In the genomic region with DNA sequence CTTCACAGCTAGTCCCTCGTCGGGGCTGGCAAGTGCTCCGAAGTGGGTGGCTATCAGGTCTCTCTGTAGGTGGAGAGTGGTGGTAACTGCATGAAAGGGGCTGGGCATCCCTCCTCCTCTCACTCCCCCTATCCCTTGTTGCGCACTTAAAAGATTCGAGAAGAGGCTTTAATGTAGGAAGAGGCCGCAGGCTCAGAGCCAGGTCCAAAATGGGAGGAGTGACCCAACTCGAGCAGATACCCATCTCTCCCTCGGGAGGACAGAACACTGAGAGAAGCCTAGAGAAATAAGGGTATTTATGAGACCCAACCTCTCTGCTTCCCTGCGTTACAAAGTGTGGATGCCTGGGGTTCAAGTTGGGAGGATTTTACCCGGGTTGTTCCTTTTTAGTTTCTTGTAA, we compare ENCODE assay signal across 8 mouse cellular contexts. TPM values are rescaled to one million over a fixed set of nuclear protein-coding genes. Genes with fewer than 3 reads are reported as not detected.
DNase-seq lines count a peak whose midpoint lies in the region; ATAC-seq and TF ChIP-seq lines count a peak whose summit lies in the region.

No protein-coding gene starts in this region.

- H3K36me3 ChIP-seq in E14TG2a.4 (ENCODE audit: insufficient read depth, low read length) = no peaks in the 10 kb centered on the region
- H3K36me3 ChIP-seq in liver, embryonic 14.5 days (replicated peaks; ENCODE audit: control insufficient read depth, insufficient read depth, low read depth) = no peaks in the 10 kb centered on the region

- H3K4me2 ChIP-seq in liver, embryonic 14.5 days (ENCODE audit: low read depth) = peak overlapping the region; percentile 59

- H3K27me3 ChIP-seq in E14TG2a.4 (ENCODE audit: insufficient read depth, low read length) = peaks cover 63% of the 10 kb centered on the region
- peaks cover 7% of the 10 kb centered on the region for H3K27me3 ChIP-seq in liver, embryonic 14.5 days (ENCODE audit: control insufficient read depth, insufficient read depth, low read length)

- intact Hi-C loops in gastrocnemius, adult 2 months (cut with DNase I) = no loop called here

- no peaks in the 10 kb centered on the region for H3K9me3 ChIP-seq in E14TG2a.4 (ENCODE audit: low read length)
- no peaks in the 10 kb centered on the region for H3K9me3 ChIP-seq in liver, embryonic 14.5 days (ENCODE audit: control insufficient read depth, low read length)

- no peak for TF ChIP-seq EP300 in liver, embryonic 14.5 days (IDR thresholded peaks at IDR 0.05; ENCODE audit: low read depth)

- WGBS in liver, embryonic 14.5 days (ENCODE audit: insufficient replicate concordance) = 29% methylated on average over 10 of the region's 10 CpGs

- no peak for DNase-seq in gastrocnemius, adult 2 months
- no peak for DNase-seq in gastrocnemius, adult 18-20 months (ENCODE audit: low spot score)
- DNase-seq in liver, embryonic 14.5 days (ENCODE audit: low read depth in 3 of 3, low spot score in 3 of 3) = no peak
- no peak for DNase-seq in left cerebral cortex, adult 18-20 months (ENCODE audit: low spot score in 2 of 2)
- DNase-seq in testis, postnatal 10 days (ENCODE audit: low spot score) = no peak

- peak overlapping the region; percentile 61 for H3K4me3 ChIP-seq in gastrocnemius, adult 2 months
- peak overlapping the region; percentile 52; the same call in 1 of the 2 replicates for H3K4me3 ChIP-seq in E14TG2a.4 (replicated peaks; ENCODE audit: low read length)
- peak overlapping the region; percentile 21 for H3K4me3 ChIP-seq in embryonic fibroblast, embryonic 13.5 days (ENCODE audit: insufficient read depth, low read length)
- H3K4me3 ChIP-seq in liver, embryonic 14.5 days (ENCODE audit: insufficient read depth in 1 of 2, low read depth in 2 of 2, low read length in 2 of 2) = peak overlapping the region in 1 of 2 experiments; percentile 38; a peak in 2 of 4 replicates

- no peak for ATAC-seq in liver, embryonic 14.5 days (ENCODE audit: insufficient read depth)
- no peak for ATAC-seq in inflammation-experienced regulatory T-cells, adult 6 months

- peaks cover 21% of the 10 kb centered on the region for H3K4me1 ChIP-seq in E14TG2a.4 (replicated peaks; ENCODE audit: low read depth, low read length)
- no peaks in the 10 kb centered on the region for H3K4me1 ChIP-seq in embryonic fibroblast, embryonic 13.5 days (ENCODE audit: control insufficient read depth, insufficient read depth, low read length)
- H3K4me1 ChIP-seq in liver, embryonic 14.5 days (replicated peaks; ENCODE audit: control insufficient read depth in 2 of 2, insufficient read depth in 2 of 2, low read length in 1 of 2) = peaks cover 3 to 11% of the 10 kb centered on the region in 2 experiments

- H3K9ac ChIP-seq in liver, embryonic 14.5 days (replicated peaks) = no peak overlapping the region

- TF ChIP-seq CTCF in gastrocnemius, adult 2 months (IDR thresholded peaks at IDR 0.05) = no peak
- TF ChIP-seq CTCF in E14TG2a.4 (conservative IDR thresholded peaks at IDR 0.05; ENCODE audit: low read length) = no peak
- no peak for TF ChIP-seq CTCF in embryonic fibroblast, embryonic 13.5 days (IDR thresholded peaks at IDR 0.05; ENCODE audit: borderline replicate concordance, insufficient read depth, low read length)
- no peak for TF ChIP-seq CTCF in liver, embryonic 14.5 days (IDR thresholded peaks at IDR 0.05; ENCODE audit: low read depth)

- H3K27ac ChIP-seq in gastrocnemius, adult 2 months = no peak overlapping the region
- H3K27ac ChIP-seq in embryonic fibroblast, embryonic 13.5 days (ENCODE audit: insufficient read depth, low read length) = no peak overlapping the region
- H3K27ac ChIP-seq in liver, embryonic 14.5 days = no peak overlapping the region

- TF ChIP-seq POLR2A in embryonic fibroblast, embryonic 13.5 days (IDR thresholded peaks at IDR 0.05; ENCODE audit: low read depth, low read length) = no peak

RNA-seq across cellular contexts. Expression of a gene that starts 0.5 kb away (rescaled TPM):
- not detected for total RNA-seq in gastrocnemius, adult 2 months (2021)
- under 1 TPM in 1 of 2 experiments, not detected in 1; 0.02 TPM for total RNA-seq in gastrocnemius, adult 18-20 months (2021)
- 0.07 and 0.11 TPM in 2 replicates for polyA plus RNA-seq in embryonic fibroblast, embryonic 13.5 days (2011; ENCODE audit: insufficient read length, low read depth, missing spikeins)
- polyA plus RNA-seq in liver, embryonic 14.5 days (2012; rRNA removed) = 0.21 and 0.40 TPM in 2 replicates
- polyA plus RNA-seq in liver, embryonic 14.5 days (2014; fragmentation: Nextera tagmentation; extraction: Ambion mirVana) = 0.25 and 0.27 TPM in 2 replicates
- total RNA-seq in left cerebral cortex, adult 18-20 months (2021) = 100 to 1,000 TPM; 184 to 206 TPM
- not detected for polyA plus RNA-seq in inflammation-experienced regulatory T-cells, adult 6 months (2017; shearing (Covaris generic))

RNA-seq across cellular contexts. Expression of a gene that starts 6.5 kb away (rescaled TPM):
- total RNA-seq in gastrocnemius, adult 2 months (2021) = not detected
- total RNA-seq in gastrocnemius, adult 18-20 months (2021) = not detected
- not detected in 2 replicates for polyA plus RNA-seq in embryonic fibroblast, embryonic 13.5 days (2011; ENCODE audit: insufficient read length, low read depth, missing spikeins)
- not detected in 2 replicates for polyA plus RNA-seq in liver, embryonic 14.5 days (2012; rRNA removed)
- not detected in 2 replicates for polyA plus RNA-seq in liver, embryonic 14.5 days (2014; fragmentation: Nextera tagmentation; extraction: Ambion mirVana)
- not detected for total RNA-seq in left cerebral cortex, adult 18-20 months (2021)
- not detected for polyA plus RNA-seq in inflammation-experienced regulatory T-cells, adult 6 months (2017; shearing (Covaris generic))

RNA-seq across cellular contexts. Expression of a gene that starts 16.6 kb away (rescaled TPM):
- total RNA-seq in gastrocnemius, adult 2 months (2021) = 10 to 100 TPM; 14.6 to 20.8 TPM
- 10 to 100 TPM; 14.4 to 16.6 TPM for total RNA-seq in gastrocnemius, adult 18-20 months (2021)
- 17.9 and 27.9 TPM in 2 replicates for polyA plus RNA-seq in embryonic fibroblast, embryonic 13.5 days (2011; ENCODE audit: insufficient read length, low read depth, missing spikeins)
- 0.28 and 0.39 TPM in 2 replicates for polyA plus RNA-seq in liver, embryonic 14.5 days (2012; rRNA removed)
- 0.04 and 0.16 TPM in 2 replicates for polyA plus RNA-seq in liver, embryonic 14.5 days (2014; fragmentation: Nextera tagmentation; extraction: Ambion mirVana)
- 1 to 10 TPM; 4.4 to 4.8 TPM for total RNA-seq in left cerebral cortex, adult 18-20 months (2021)
- under 1 TPM in 2 of 3 experiments, not detected in 1; 0.16 to 0.30 TPM for polyA plus RNA-seq in inflammation-experienced regulatory T-cells, adult 6 months (2017; shearing (Covaris generic))

RNA-seq across cellular contexts. Expression of a gene that starts 33.5 kb away (rescaled TPM):
- 1 to 10 TPM; 5.2 to 5.8 TPM for total RNA-seq in gastrocnemius, adult 2 months (2021)
- 1 to 10 TPM; 5.3 TPM for total RNA-seq in gastrocnemius, adult 18-20 months (2021)
- 17.3 and 19.0 TPM in 2 replicates for polyA plus RNA-seq in embryonic fibroblast, embryonic 13.5 days (2011; ENCODE audit: insufficient read length, low read depth, missing spikeins)
- 4.1 and 5.0 TPM in 2 replicates for polyA plus RNA-seq in liver, embryonic 14.5 days (2012; rRNA removed)
- 18.3 and 22.8 TPM in 2 replicates for polyA plus RNA-seq in liver, embryonic 14.5 days (2014; fragmentation: Nextera tagmentation; extraction: Ambion mirVana)
- total RNA-seq in left cerebral cortex, adult 18-20 months (2021) = 10 to 100 TPM; 48.7 to 49.6 TPM
- polyA plus RNA-seq in inflammation-experienced regulatory T-cells, adult 6 months (2017; shearing (Covaris generic)) = 10 to 100 TPM; 28.1 to 40.7 (median 28.2) TPM

RNA-seq across cellular contexts. Expression of a gene that starts 34.7 kb away (rescaled TPM):
- under 1 TPM; 0.28 to 0.31 TPM for total RNA-seq in gastrocnemius, adult 2 months (2021)
- total RNA-seq in gastrocnemius, adult 18-20 months (2021) = under 1 TPM; 0.07 to 0.55 TPM
- 38.4 and 59.0 TPM in 2 replicates for polyA plus RNA-seq in embryonic fibroblast, embryonic 13.5 days (2011; ENCODE audit: insufficient read length, low read depth, missing spikeins)
- 22.9 and 50.8 TPM in 2 replicates for polyA plus RNA-seq in liver, embryonic 14.5 days (2012; rRNA removed)
- 84.7 and 88.1 TPM in 2 replicates for polyA plus RNA-seq in liver, embryonic 14.5 days (2014; fragmentation: Nextera tagmentation; extraction: Ambion mirVana)
- 1 to 10 TPM; 1.5 to 1.7 TPM for total RNA-seq in left cerebral cortex, adult 18-20 months (2021)
- polyA plus RNA-seq in inflammation-experienced regulatory T-cells, adult 6 months (2017; shearing (Covaris generic)) = 10 to 100 TPM; 11.9 to 73.4 (median 13.7) TPM

Comparison
In these comparisons a context has a peak if more than half of its experiments do, and no peak if none do; other contexts are left out.
1. RNA of a gene that starts 0.5 kb away (total RNA-seq): 184 to 206 TPM in left cerebral cortex, adult 18-20 months; not detected in gastrocnemius, adult 2 months and 0.02 TPM in gastrocnemius, adult 18-20 months; every median in the first group is over 100 times any median in the second.